Mouse (Mus musculus) neural tube, embryonic 11.5 days (tissue): ENCODE results near the gene Fam114a1. TPM values are rescaled to one million over a fixed set of nuclear protein-coding genes. Genes with fewer than 3 reads are reported as not detected.

Experiments used
- ATAC-seq: fragments of 200-750 bp; cut with Nextera tagmentation; 2 replicates; pipeline ENCODE4 v1.8.0; 2017; ENCODE audit warnings: moderate number of reproducible peaks, mild to moderate bottlenecking, moderate TSS enrichment, moderate library complexity; ENCODE audit not compliant: insufficient read depth, low FRiP score, low TSS enrichment
- DNase-seq: peaks from one replicate; pipeline ENCODE4 v3.0.0-alpha.2; 2015; ENCODE audit warnings: low spot score
- H3K27ac ChIP-seq: fragments of 300-500 bp; sonication (generic); 2 replicates; pipeline ENCODE4 v1.5.1; 2014; ENCODE audit warnings: low read depth, mild to moderate bottlenecking, low read length
- H3K27me3 ChIP-seq: fragments of 300-500 bp; sonication (generic); 2 replicates; pipeline ENCODE4 v1.6.1; 2014; ENCODE audit warnings: mild to moderate bottlenecking, low read length, mixed read lengths; ENCODE audit not compliant: control insufficient read depth, insufficient read depth
- H3K36me3 ChIP-seq: fragments of 300-500 bp; sonication (generic); 2 replicates; pipeline ENCODE4 v1.6.1; 2014; ENCODE audit warnings: mild to moderate bottlenecking, low read length, moderate library complexity, mixed read lengths; ENCODE audit not compliant: control insufficient read depth, insufficient read depth
- H3K4me1 ChIP-seq: fragments of 300-500 bp; sonication (generic); 2 replicates; pipeline ENCODE4 v1.6.1; 2014; ENCODE audit warnings: low read length, mixed read lengths; ENCODE audit not compliant: control insufficient read depth, insufficient read depth
- H3K4me2 ChIP-seq: fragments of 300-500 bp; sonication (generic); 2 replicates; pipeline ENCODE4 v1.6.1; 2014; ENCODE audit warnings: low read depth, mild to moderate bottlenecking, moderate library complexity
- H3K4me3 ChIP-seq: fragments of 300-500 bp; sonication (generic); 2 replicates; pipeline ENCODE4 v1.5.1; 2014; ENCODE audit warnings: low read depth, low read length
- H3K9ac ChIP-seq: fragments of 300-500 bp; sonication (generic); 2 replicates; pipeline ENCODE4 v1.6.1; 2014; ENCODE audit warnings: mild to moderate bottlenecking, low read length
- H3K9me3 ChIP-seq: fragments of 300-500 bp; sonication (generic); 2 replicates; pipeline ENCODE4 v1.6.1; 2016; ENCODE audit warnings: low read length; ENCODE audit not compliant: control insufficient read depth
- WGBS: fragments of 180-500 bp; shearing (Covaris S2); extraction: QIAGEN DNeasy Blood & Tissue Kit; methylation state at CpG from one replicate; pipeline ENCODE4 v1.1.7; 2014; 5-methylcytosine and 5-hydroxymethylcytosine counted together
- polyA plus RNA-seq: library from polyadenylated mRNA; unstranded; fragments of >200 nt; fragmentation: Nextera tagmentation; extraction: Ambion mirVana; gene quantifications from 2 replicates; pipeline ENCODE4 v1.2.1, GENCODE M21; 2014

The Fam114a1 gene
- polyA plus RNA-seq, 1 experiment from 2014 or later, result 13.6 TPM

GRCm38 (mm10) chr5:65040463-65040862 lies 70.6 kb downstream of the Fam114a1 start:
- ATAC-seq (no peak), DNase-seq (no peak)
- Histone ChIP-seq H3K9ac (no peak overlapping the region), H3K4me1 (no peaks in the 10 kb centered on the region), H3K4me2 (no peak overlapping the region), H3K27me3 (no peaks in the 10 kb centered on the region), H3K36me3 (no peaks in the 10 kb centered on the region), H3K9me3 (no peaks in the 10 kb centered on the region), H3K27ac (no peak overlapping the region), H3K4me3 (no peak overlapping the region)
- WGBS, result 63% methylated on average over 5 of the region's 5 CpGs

DNA sequence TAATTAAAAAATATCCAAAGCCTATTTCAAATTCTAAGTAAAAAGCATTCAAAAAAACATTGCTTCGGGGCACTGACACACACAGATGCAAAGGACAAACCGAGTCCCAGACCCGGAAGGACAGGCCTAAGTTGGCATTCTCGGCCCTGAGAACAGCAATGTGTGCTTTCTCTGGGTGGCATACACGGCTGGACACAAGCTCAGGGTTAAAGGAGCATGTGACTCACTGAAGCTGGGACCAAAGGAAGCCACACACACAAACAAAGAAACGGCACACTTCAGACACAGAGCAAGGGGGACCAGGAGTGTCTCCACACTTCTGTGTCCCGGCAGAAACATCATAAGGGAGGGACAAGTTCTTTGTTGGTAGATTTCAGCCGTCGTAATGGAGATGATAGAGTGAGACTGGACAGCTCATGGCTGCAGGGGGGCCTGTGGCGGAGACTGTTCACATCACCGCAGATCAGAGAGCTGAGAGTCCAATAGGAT lies 73.6 kb downstream of the Fam114a1 start:
- WGBS, result 73% methylated on average over 11 of the region's 11 CpGs
- Histone ChIP-seq H3K36me3 (no peaks in the 10 kb centered on the region), H3K4me1 (no peaks in the 10 kb centered on the region), H3K27ac (no peak overlapping the region), H3K4me3 (no peak overlapping the region), H3K9me3 (no peaks in the 10 kb centered on the region), H3K27me3 (no peaks in the 10 kb centered on the region), H3K4me2 (no peak overlapping the region), H3K9ac (no peak overlapping the region)
- ATAC-seq (no peak), DNase-seq (no peak)

DNA sequence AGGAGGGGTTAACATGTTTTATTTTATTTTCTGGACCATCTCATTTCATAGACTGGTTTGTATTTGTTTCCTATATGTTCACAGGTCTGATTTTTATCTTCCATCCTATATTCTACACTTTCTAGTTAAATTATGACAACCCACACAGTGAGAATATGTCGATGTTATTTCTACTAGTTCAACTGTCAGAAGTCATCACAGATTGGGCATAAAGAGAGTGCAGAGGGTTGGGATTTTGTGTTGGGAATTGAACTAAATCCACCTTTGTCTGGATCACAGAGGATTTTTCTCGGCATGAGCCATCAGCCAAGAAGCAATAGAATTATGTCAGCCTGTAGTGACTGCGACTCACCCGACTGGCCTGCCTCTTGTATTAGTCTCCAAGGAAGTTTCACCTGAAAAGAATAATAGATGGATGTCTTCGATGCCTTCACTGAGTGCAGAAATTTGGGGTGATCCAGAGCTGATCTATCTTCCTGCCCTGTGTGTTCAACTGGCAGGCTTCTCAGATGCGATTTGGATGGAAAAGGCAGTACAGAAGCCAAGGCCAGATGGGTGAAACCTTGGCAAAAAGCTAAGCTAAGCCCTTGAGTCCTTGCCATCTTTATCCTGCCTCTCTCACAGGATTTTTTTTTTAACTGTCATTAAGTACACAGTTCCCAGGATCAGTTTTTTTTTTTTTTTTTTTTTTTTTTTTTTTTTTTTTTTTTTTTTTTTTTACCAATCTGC lies 75.9 kb downstream of the Fam114a1 start:
- Histone ChIP-seq H3K36me3 (no peaks in the 10 kb centered on the region), H3K4me2 (no peak overlapping the region), H3K27me3 (no peaks in the 10 kb centered on the region), H3K27ac (no peak overlapping the region), H3K4me3 (no peak overlapping the region), H3K9me3 (no peaks in the 10 kb centered on the region), H3K9ac (no peak overlapping the region), H3K4me1 (no peaks in the 10 kb centered on the region)
- DNase-seq (no peak), ATAC-seq (no peak)
- 85% methylated on average over 6 of the region's 6 CpGs for WGBS

GRCm38 (mm10) chr5:65046442-65047284 lies 76.8 kb downstream of the Fam114a1 start:
- H3K4me2 ChIP-seq, result no peak overlapping the region
- ATAC-seq (no peak), DNase-seq (no peak)
- H3K9ac ChIP-seq, result no peak overlapping the region
- H3K27ac ChIP-seq, result no peak overlapping the region
- H3K36me3 ChIP-seq, result no peaks in the 10 kb centered on the region
- H3K9me3 ChIP-seq, result no peaks in the 10 kb centered on the region
- WGBS, result 73% methylated on average over 12 of the region's 12 CpGs
- H3K4me3 ChIP-seq, result no peak overlapping the region
- no peaks in the 10 kb centered on the region for H3K27me3 ChIP-seq
- H3K4me1 ChIP-seq, result no peaks in the 10 kb centered on the region

DNA sequence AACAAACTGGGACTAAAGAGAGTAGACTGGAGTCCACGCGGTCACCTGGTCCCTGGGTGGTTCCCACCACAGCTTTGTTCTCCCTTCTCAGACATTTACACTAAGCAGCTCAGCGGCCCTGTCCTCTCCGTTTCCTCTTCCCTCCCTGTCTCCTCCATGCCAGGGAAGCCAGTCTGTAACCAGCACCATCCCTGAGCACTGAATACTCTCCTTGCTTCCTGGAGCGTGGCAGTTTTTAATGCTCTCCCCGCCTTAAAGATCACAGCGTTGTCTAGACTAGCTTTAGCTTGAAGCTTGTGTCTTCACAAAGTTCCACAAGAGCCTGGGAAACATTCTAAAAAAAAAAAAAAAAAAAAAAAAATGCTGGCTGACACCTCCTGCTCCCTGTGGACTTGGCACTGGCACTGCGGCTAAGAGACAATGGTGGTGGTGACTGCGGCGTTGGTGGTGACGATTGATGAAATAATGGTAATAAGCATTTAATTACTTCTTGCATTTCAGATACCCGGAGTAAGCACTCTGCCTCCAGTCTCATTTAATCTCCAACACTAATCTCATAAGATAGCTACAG lies 77.5 kb downstream of the Fam114a1 start:
- no peaks in the 10 kb centered on the region for H3K4me1 ChIP-seq
- H3K9ac ChIP-seq, result no peak overlapping the region
- no peaks in the 10 kb centered on the region for H3K27me3 ChIP-seq
- DNase-seq, result no peak
- no peaks in the 10 kb centered on the region for H3K36me3 ChIP-seq
- ATAC-seq, result no peak
- H3K27ac ChIP-seq, result no peak overlapping the region
- H3K9me3 ChIP-seq, result no peaks in the 10 kb centered on the region
- 74% methylated on average over 12 of the region's 12 CpGs for WGBS
- H3K4me3 ChIP-seq, result no peak overlapping the region
- H3K4me2 ChIP-seq, result no peak overlapping the region

- WGBS, result 77% methylated on average over 5 of the region's 5 CpGs
- Histone ChIP-seq H3K9me3 (no peaks in the 10 kb centered on the region), H3K27me3 (no peaks in the 10 kb centered on the region), H3K9ac (no peak overlapping the region), H3K36me3 (no peaks in the 10 kb centered on the region), H3K4me1 (no peaks in the 10 kb centered on the region), H3K4me2 (no peak overlapping the region), H3K27ac (no peak overlapping the region), H3K4me3 (no peak overlapping the region)
- ATAC-seq, result no peak
- DNase-seq, result no peak
Observed at GRCm38 (mm10) chr5:65049880-65050279, 80.0 kb downstream of the Fam114a1 start.

DNA sequence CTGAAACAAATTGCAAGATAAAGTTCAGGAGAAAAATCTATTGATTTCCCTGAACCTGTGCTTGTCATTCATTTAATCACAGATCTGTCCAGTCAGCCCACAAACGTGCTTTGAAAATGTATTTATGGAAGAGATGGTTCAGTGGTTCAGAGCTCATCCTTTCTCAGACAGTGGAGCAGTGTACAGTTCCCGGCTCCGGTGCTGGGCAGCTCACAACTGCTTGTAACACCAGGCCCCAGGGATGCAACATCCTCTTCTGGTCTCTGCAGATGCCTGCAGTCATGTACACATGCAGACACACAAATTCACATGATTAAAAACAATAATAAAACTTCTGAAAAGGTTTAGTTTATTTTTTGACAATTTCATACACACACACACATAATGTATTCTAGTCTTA lies 81.6 kb downstream of the Fam114a1 start:
- H3K27me3 ChIP-seq, result no peaks in the 10 kb centered on the region
- ATAC-seq (no peak), DNase-seq (no peak)
- H3K4me2 ChIP-seq, result no peak overlapping the region
- H3K36me3 ChIP-seq, result no peaks in the 10 kb centered on the region
- H3K9me3 ChIP-seq, result no peaks in the 10 kb centered on the region
- H3K4me1 ChIP-seq, result no peaks in the 10 kb centered on the region
- H3K9ac ChIP-seq, result no peak overlapping the region
- no peak overlapping the region for H3K27ac ChIP-seq
- no peak overlapping the region for H3K4me3 ChIP-seq
- 78% methylated on average over 3 of the region's 3 CpGs for WGBS

DNA sequence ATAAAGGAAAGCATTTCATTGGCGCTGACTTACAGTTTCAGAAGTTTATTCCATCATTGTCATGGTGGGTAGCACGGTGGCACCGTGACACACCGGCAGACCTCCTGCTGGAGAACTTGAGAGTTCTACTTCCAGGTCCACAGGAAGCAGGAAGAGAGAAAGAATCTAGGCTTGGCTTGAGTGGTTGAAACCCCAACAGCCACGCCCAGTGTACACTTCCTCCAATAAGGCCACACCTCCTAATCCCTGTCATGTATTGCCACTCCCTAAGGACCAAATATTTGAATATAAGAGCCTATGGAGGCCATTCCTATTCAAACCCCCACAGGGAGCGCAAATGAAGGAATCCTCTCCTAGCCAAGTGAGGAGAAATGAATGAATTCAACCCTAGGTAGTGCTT lies 87.7 kb downstream of the Fam114a1 start:
- Histone ChIP-seq H3K27me3 (no peaks in the 10 kb centered on the region), H3K36me3 (no peaks in the 10 kb centered on the region), H3K9me3 (no peaks in the 10 kb centered on the region), H3K4me1 (no peaks in the 10 kb centered on the region), H3K27ac (no peak overlapping the region), H3K4me2 (no peak overlapping the region), H3K9ac (no peak overlapping the region), H3K4me3 (no peak overlapping the region)
- WGBS, result 94% methylated on average over 6 of the region's 6 CpGs
- DNase-seq (no peak), ATAC-seq (no peak)
